Mouse (Mus musculus): ENCODE measurements around the gene Ibtk.
"Not testable (repeated sequence)": the region's sequence is repeated elsewhere in the genome, so short reads cannot be mapped to it uniquely, and the experiment has no call there.

The Ibtk gene

GRCm38 (mm10) chr9:85749142-85749921 is at the start of gene Ibtk:
TSS of gene Ibtk (minus strand) at chr9:85749334.
- DNase-seq = peak; percentile 96

- DNase-seq = not testable (repeated sequence)
Measured at GRCm38 (mm10) chr9:85791521-85791920, 42.4 kb upstream of the Ibtk start.

- DNase-seq = no peak
Measured at GRCm38 (mm10) chr9:85780249-85780648, 31.1 kb upstream of the Ibtk start.

GRCm38 (mm10) chr9:85779458-85779857 is 30.3 kb upstream of the Ibtk start:
- no peak for DNase-seq

- DNase-seq = no peak
Measured at GRCm38 (mm10) chr9:85777544-85777943, 28.4 kb upstream of the Ibtk start.

- no peak for DNase-seq
Measured at GRCm38 (mm10) chr9:85772280-85772679, 23.1 kb upstream of the Ibtk start.

GRCm38 (mm10) chr9:85771454-85771853 is 22.3 kb upstream of the Ibtk start:
- DNase-seq = no peak

GRCm38 (mm10) chr9:85770369-85770768 is 21.2 kb upstream of the Ibtk start:
- no peak for DNase-seq

GRCm38 (mm10) chr9:85769057-85769789 is 20.1 kb upstream of the Ibtk start:
- no peak for DNase-seq

GRCm38 (mm10) chr9:85767255-85767654 is 18.1 kb upstream of the Ibtk start:
- DNase-seq = no peak

GRCm38 (mm10) chr9:85762476-85762875 is 13.3 kb upstream of the Ibtk start:
- no peak for DNase-seq

GRCm38 (mm10) chr9:85750797-85751196 is 1.7 kb upstream of the Ibtk start:
- peak; percentile 33 for DNase-seq

- peak; percentile 68 for DNase-seq
Measured at GRCm38 (mm10) chr9:85749922-85750509, 882 bp upstream of the Ibtk start.

- DNase-seq = peak; percentile 87
Measured at GRCm38 (mm10) chr9:85748204-85749141, 661 bp downstream of the Ibtk start.

GRCm38 (mm10) chr9:85745566-85745965 is 3.6 kb downstream of the Ibtk start:
- DNase-seq = no peak

GRCm38 (mm10) chr9:85743358-85743757 is 5.8 kb downstream of the Ibtk start:
- DNase-seq = no peak

- no peak for DNase-seq
Measured at GRCm38 (mm10) chr9:85742107-85742506, 7.0 kb downstream of the Ibtk start.

- no peak for DNase-seq
Measured at GRCm38 (mm10) chr9:85739279-85739678, 9.9 kb downstream of the Ibtk start.

GRCm38 (mm10) chr9:85734821-85735220 is 14.3 kb downstream of the Ibtk start:
- no peak for DNase-seq

GRCm38 (mm10) chr9:85724078-85724477 is 25.1 kb downstream of the Ibtk start:
- DNase-seq = no peak

- DNase-seq = no peak
Measured at GRCm38 (mm10) chr9:85717336-85717735, 31.8 kb downstream of the Ibtk start.

GRCm38 (mm10) chr9:85707302-85707701 is 41.8 kb downstream of the Ibtk start:
- no peak for DNase-seq

- DNase-seq = no peak
Measured at GRCm38 (mm10) chr9:85701981-85702380, 47.2 kb downstream of the Ibtk start.
